Mouse (Mus musculus) cerebellum, adult 2 months (tissue): ENCODE data around the gene Rnf26. TPM values are rescaled to one million over a fixed set of nuclear protein-coding genes. Genes with fewer than 3 reads are reported as not detected.

Experiments
- DNase-seq, 2 experiments: peaks; one replicate each; pipeline ENCODE4 v3.0.0; 2021
- H3K27ac ChIP-seq: fragments of 200-500 bp; 2 replicates; pipeline ENCODE4 v1.5.1; 2012; ENCODE audit warnings: low read length, control low read depth, inconsistent platforms; ENCODE audit not compliant: insufficient read depth
- H3K27me3 ChIP-seq: fragments of 200-500 bp; 2 replicates; pipeline ENCODE4 v1.6.1; 2012; ENCODE audit warnings: inconsistent platforms, mild to moderate bottlenecking, low read length, moderate library complexity; ENCODE audit not compliant: control insufficient read depth, insufficient read depth
- H3K4me1 ChIP-seq: fragments of 200-500 bp; 2 replicates; pipeline ENCODE4 v1.6.1; 2011; ENCODE audit warnings: low read length; ENCODE audit not compliant: control insufficient read depth, insufficient read depth
- H3K4me3 ChIP-seq: fragments of 200-500 bp; replicated peaks from 2 replicates; pipeline ENCODE3; 2011; ENCODE audit warnings: mild to moderate bottlenecking, low read depth, low read length, control low read depth; ENCODE audit not compliant: insufficient read depth
- CTCF ChIP-seq: fragments of 200-500 bp; IDR thresholded peaks from 2 replicates; pipeline ENCODE4 v1.5.1; 2011; ENCODE audit warnings: low read depth, mild to moderate bottlenecking, control low read depth, low read length, moderate library complexity, borderline replicate concordance; ENCODE audit not compliant: insufficient read depth
- POLR2A ChIP-seq: fragments of 200-500 bp; IDR thresholded peaks from 2 replicates; pipeline ENCODE4 v1.6.1; 2011; ENCODE audit warnings: low read length, control low read depth, borderline replicate concordance; ENCODE audit not compliant: insufficient read depth
- WGBS: fragments of 180-500 bp; shearing (Covaris S2); methylation state at CpG from one replicate; pipeline ENCODE4 v1.1.7; 2018; 5-methylcytosine and 5-hydroxymethylcytosine counted together
- polyA plus RNA-seq: library from polyadenylated mRNA; depleted of rRNA; stranded (reverse); fragments of >200 nt; gene quantifications from 2 replicates; pipeline ENCODE4 v1.2.3, GENCODE M21; 2012

Gene Rnf26
- polyA plus RNA-seq, 1 experiment: 34.0 TPM

- peak; percentile 33; the same call in 1 of the 2 replicates for TF ChIP-seq CTCF
- TF ChIP-seq POLR2A: no peak
- H3K4me3 ChIP-seq: no peak overlapping the region
- H3K4me1 ChIP-seq: peaks cover 40% of the 10 kb centered on the region
- H3K27ac ChIP-seq: no peak overlapping the region
- no peaks in the 10 kb centered on the region for H3K27me3 ChIP-seq
- DNase-seq: no peak
- 33% methylated on average over 25 of the region's 25 CpGs for WGBS
Measured at GRCm38 (mm10) chr9:44107557-44108179, 5.6 kb downstream of the Rnf26 start.

GRCm38 (mm10) chr9:44107110-44107509 lies 6.2 kb downstream of the Rnf26 start, which contains the start of gene C1qtnf5:
Gene C1qtnf5 (plus strand): TSS chr9:44107245.
- peaks cover 40% of the 10 kb centered on the region for H3K4me1 ChIP-seq
- TF ChIP-seq CTCF: no peak

GRCm38 (mm10) chr9:44106596-44106995 lies 6.7 kb downstream of the Rnf26 start:
- Histone ChIP-seq H3K27ac (no peak overlapping the region), H3K27me3 (no peaks in the 10 kb centered on the region), H3K4me3 (no peak overlapping the region), H3K4me1 (peaks cover 40% of the 10 kb centered on the region)
- no peak for DNase-seq
- TF ChIP-seq POLR2A (no peak), CTCF (no peak)
- 20% methylated on average over 4 of the region's 4 CpGs for WGBS

More at GRCm38 (mm10) chr9:44107110-44107509, 6.2 kb downstream of the Rnf26 start, which contains the start of gene C1qtnf5:
- peak; percentile 61 to 68 for DNase-seq
- no peaks in the 10 kb centered on the region for H3K27me3 ChIP-seq
- H3K4me3 ChIP-seq: no peak within 1 kb of the TSS
- 9% methylated on average over 8 of the region's 8 CpGs for WGBS
- H3K27ac ChIP-seq: no peak within 1 kb of the TSS

GRCm38 (mm10) chr9:44106182-44106581 lies 7.1 kb downstream of the Rnf26 start:
- H3K27me3 ChIP-seq: no peaks in the 10 kb centered on the region
- no peak overlapping the region for H3K27ac ChIP-seq
- H3K4me3 ChIP-seq: no peak overlapping the region
- 29% methylated on average over 7 of the region's 7 CpGs for WGBS
- TF ChIP-seq POLR2A (no peak), CTCF (no peak)
- H3K4me1 ChIP-seq: peaks cover 40% of the 10 kb centered on the region
- no peak for DNase-seq

GRCm38 (mm10) chr9:44105781-44106180 lies 7.5 kb downstream of the Rnf26 start:
- no peak for TF ChIP-seq CTCF
- no peak for TF ChIP-seq POLR2A
- H3K27ac ChIP-seq: no peak overlapping the region
- no peak for DNase-seq
- H3K27me3 ChIP-seq: no peaks in the 10 kb centered on the region
- H3K4me1 ChIP-seq: peaks cover 40% of the 10 kb centered on the region
- 81% methylated on average over 10 of the region's 10 CpGs for WGBS
- no peak overlapping the region for H3K4me3 ChIP-seq

GRCm38 (mm10) chr9:44104881-44105280 lies 8.4 kb downstream of the Rnf26 start:
- Histone ChIP-seq H3K27ac (no peak overlapping the region), H3K27me3 (no peaks in the 10 kb centered on the region), H3K4me3 (no peak overlapping the region), H3K4me1 (peaks cover 40% of the 10 kb centered on the region)
- TF ChIP-seq CTCF (no peak), POLR2A (no peak)
- no peak for DNase-seq
- WGBS: 65% methylated on average over 7 of the region's 7 CpGs

GRCm38 (mm10) chr9:44101490-44101889 lies 11.8 kb downstream of the Rnf26 start, which contains the start of gene Mfrp:
Gene Mfrp (plus strand): TSS chr9:44101729.
- Histone ChIP-seq H3K4me3 (no peak within 1 kb of the TSS), H3K4me1 (peaks cover 19% of the 10 kb centered on the region), H3K27me3 (no peaks in the 10 kb centered on the region), H3K27ac (no peak within 1 kb of the TSS)
- WGBS: 73% methylated on average over 9 of the region's 9 CpGs
- TF ChIP-seq CTCF (no peak), POLR2A (no peak)
- no peak for DNase-seq

- 28% methylated on average over 9 of the region's 9 CpGs for WGBS
- Histone ChIP-seq H3K4me1 (peaks cover 22% of the 10 kb centered on the region), H3K4me3 (no peak overlapping the region), H3K27ac (no peak overlapping the region; the same call in 1 of the 2 replicates), H3K27me3 (no peaks in the 10 kb centered on the region)
- TF ChIP-seq POLR2A: no peak
- TF ChIP-seq CTCF: no peak
- DNase-seq: no peak
Measured at GRCm38 (mm10) chr9:44096536-44096935, 16.8 kb downstream of the Rnf26 start.
